8 mouse cellular contexts compared by ENCODE assay signal in the genomic region with DNA sequence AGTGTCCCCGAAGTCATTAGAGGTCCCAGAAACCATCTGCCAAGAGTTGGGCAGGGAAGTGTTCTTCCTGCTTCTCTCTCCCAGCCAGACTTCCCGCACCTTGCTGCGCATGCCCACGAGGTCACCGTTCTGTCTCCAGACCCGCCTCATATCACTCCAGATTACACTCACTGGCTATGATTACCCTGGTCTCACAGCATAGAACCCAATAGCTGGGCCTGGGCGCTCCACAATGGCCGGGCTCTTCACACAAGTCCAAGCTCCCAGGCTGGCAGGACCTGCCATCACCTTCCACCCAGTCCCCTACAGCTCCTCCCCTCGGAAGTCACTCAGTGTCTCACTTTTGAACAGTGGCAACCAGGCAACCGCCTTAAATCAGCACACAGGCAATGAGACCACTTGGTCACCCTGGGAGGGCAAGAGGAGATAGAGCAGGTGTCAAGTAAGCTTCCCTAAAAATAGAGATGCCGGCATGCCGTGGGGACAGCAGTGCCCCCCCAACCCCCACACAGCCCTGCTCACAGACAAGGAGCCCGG. TPM values are rescaled to one million over a fixed set of nuclear protein-coding genes. Genes with fewer than 3 reads are reported as not detected.
DNase-seq lines count a peak whose midpoint lies in the region; ATAC-seq and TF ChIP-seq lines count a peak whose summit lies in the region.

No protein-coding gene starts in this region.

- H3K4me3 ChIP-seq in layer of hippocampus, adult 2 months = peak overlapping the region; percentile 71
- peak overlapping the region; percentile 39 for H3K4me3 ChIP-seq in forebrain, embryonic 14.5 days (ENCODE audit: low read depth, low read length)
- peak overlapping the region; percentile 48; the same call in 1 of the 2 replicates for H3K4me3 ChIP-seq in hindbrain, embryonic 13.5 days

- H3K36me3 ChIP-seq in forebrain, embryonic 14.5 days (ENCODE audit: control insufficient read depth, insufficient read depth, low read length) = no peaks in the 10 kb centered on the region
- no peaks in the 10 kb centered on the region for H3K36me3 ChIP-seq in hindbrain, embryonic 13.5 days

- 67% methylated on average over 13 of the region's 13 CpGs for WGBS in forebrain, embryonic 14.5 days
- WGBS in hindbrain, embryonic 13.5 days = 76% methylated on average over 13 of the region's 13 CpGs

- H3K27me3 ChIP-seq in forebrain, embryonic 14.5 days (replicated peaks; ENCODE audit: control insufficient read depth, insufficient read depth, low read length) = no peaks in the 10 kb centered on the region; the same call in 1 of the 2 replicates
- H3K27me3 ChIP-seq in hindbrain, embryonic 13.5 days = peaks cover 39% of the 10 kb centered on the region

- H3K27ac ChIP-seq in layer of hippocampus, adult 2 months = peak overlapping the region; percentile 97
- H3K27ac ChIP-seq in forebrain, embryonic 14.5 days (ENCODE audit: low read depth, low read length) = no peak overlapping the region
- no peak overlapping the region for H3K27ac ChIP-seq in hindbrain, embryonic 13.5 days

- TF ChIP-seq CTCF in layer of hippocampus, adult 2 months (conservative IDR thresholded peaks at IDR 0.05) = no peak

- peaks cover 30% of the 10 kb centered on the region for H3K4me1 ChIP-seq in forebrain, embryonic 14.5 days (ENCODE audit: control insufficient read depth, insufficient read depth, low read length)
- H3K4me1 ChIP-seq in hindbrain, embryonic 13.5 days (replicated peaks) = peaks cover 45% of the 10 kb centered on the region

- H3K4me2 ChIP-seq in forebrain, embryonic 14.5 days (ENCODE audit: low read length) = peak overlapping the region; percentile 94
- peak overlapping the region; percentile 92 for H3K4me2 ChIP-seq in hindbrain, embryonic 13.5 days

- H3K9ac ChIP-seq in forebrain, embryonic 14.5 days (ENCODE audit: low read length) = peak overlapping the region; percentile 66; the same call in 1 of the 2 replicates
- peak overlapping the region; percentile 74; the same call in 1 of the 2 replicates for H3K9ac ChIP-seq in hindbrain, embryonic 13.5 days

- no peak for DNase-seq in layer of hippocampus, adult 2 months (ENCODE audit: low spot score in 2 of 2)
- DNase-seq in layer of hippocampus, adult 9-11 months = no peak
- no peak for DNase-seq in forebrain, embryonic 14.5 days (ENCODE audit: low spot score)
- peak; percentile 55 for DNase-seq in lung, postnatal 14 days
- no peak for DNase-seq in kidney, postnatal 36 days
- DNase-seq in cerebellum, adult 11-12 months = no peak

- ATAC-seq in forebrain, embryonic 14.5 days = no peak
- ATAC-seq in hindbrain, embryonic 13.5 days (ENCODE audit: low FRiP score) = no peak
- ATAC-seq in inflammation-experienced regulatory T-cells, adult 6 months = no peak

- H3K9me3 ChIP-seq in forebrain, embryonic 14.5 days (replicated peaks; ENCODE audit: control insufficient read depth, low read length) = no peaks in the 10 kb centered on the region
- no peaks in the 10 kb centered on the region for H3K9me3 ChIP-seq in hindbrain, embryonic 13.5 days

RNA-seq across cellular contexts. Expression of a gene that starts 55.6 kb away (rescaled TPM):
- 1 to 10 TPM; 3.8 to 4.2 TPM for total RNA-seq in layer of hippocampus, adult 2 months (2021)
- 0.48 and 0.70 TPM in 2 replicates for polyA plus RNA-seq in forebrain, embryonic 14.5 days (2014; fragmentation: Nextera tagmentation; extraction: Ambion mirVana)
- 0.31 and 0.68 TPM in 2 replicates for polyA plus RNA-seq in hindbrain, embryonic 13.5 days (2015; fragmentation: Nextera tagmentation; extraction: Ambion mirVana)
- 1 to 10 TPM in 1 of 3 experiments, not detected in 2; 1.3 TPM for polyA plus RNA-seq in inflammation-experienced regulatory T-cells, adult 6 months (2017; shearing (Covaris generic))
